Mouse (Mus musculus) ES-E14 (cell line): ENCODE results near the gene Fbxl5. TPM values are rescaled to one million over a fixed set of nuclear protein-coding genes. Genes with fewer than 3 reads are reported as not detected.

Experiments
- DNase-seq: peaks from one replicate; pipeline ENCODE4 v3.0.0-alpha.2; 2013; ENCODE audit warnings: low read depth, low spot score
- H3K27ac ChIP-seq: 2 replicates; pipeline ENCODE4 v1.5.1; 2012; ENCODE audit warnings: low read depth, mild to moderate bottlenecking, low read length, moderate library complexity, mixed read lengths; ENCODE audit not compliant: poor library complexity, insufficient read depth, severe bottlenecking
- H3K36me3 ChIP-seq: 2 replicates; pipeline ENCODE4 v1.6.1; 2012; ENCODE audit warnings: mild to moderate bottlenecking, low read length, moderate library complexity, mixed read lengths; ENCODE audit not compliant: control insufficient read depth, poor library complexity, insufficient read depth, severe bottlenecking
- H3K4me1 ChIP-seq, 2 experiments: fragments of 150-350 bp in 1 of 2; sonication (generic) in 1 of 2; 2 replicates each; pipeline ENCODE4 v1.6.1; 2012; ENCODE audit warnings: low read length in 2 of 2, mild to moderate bottlenecking in 1 of 2, mixed read lengths in 1 of 2; ENCODE audit not compliant: control insufficient read depth in 2 of 2, insufficient read depth in 2 of 2, poor library complexity in 1 of 2
- H3K4me3 ChIP-seq, 2 experiments: fragments of 150-350 bp in 1 of 2; sonication (generic) in 1 of 2; 2 replicates each; pipeline ENCODE4 v1.5.1; 2012; ENCODE audit warnings: low read length in 2 of 2, low read depth in 1 of 2, mild to moderate bottlenecking in 1 of 2, mixed read lengths in 1 of 2; ENCODE audit not compliant: insufficient read depth in 1 of 2, poor library complexity in 1 of 2, severe bottlenecking in 1 of 2
- H3K9ac ChIP-seq: 2 replicates; pipeline ENCODE4 v1.6.1; 2012; ENCODE audit warnings: low read depth, mild to moderate bottlenecking, low read length, mixed read lengths; ENCODE audit not compliant: poor library complexity, insufficient read depth, severe bottlenecking
- H3K9me3 ChIP-seq: fragments of 150-350 bp; sonication (generic); 2 replicates; pipeline ENCODE4 v1.6.1; 2012; ENCODE audit warnings: low read depth, mild to moderate bottlenecking, low read length; ENCODE audit not compliant: control insufficient read depth, insufficient read depth
- CHD2 ChIP-seq: IDR thresholded peaks from 2 replicates; pipeline ENCODE4 v1.6.1; 2014; ENCODE audit warnings: mild to moderate bottlenecking, low read depth, low read length, inconsistent platforms
- HCFC1 ChIP-seq: IDR thresholded peaks from 2 replicates; pipeline ENCODE4 v1.6.1; 2012; ENCODE audit warnings: low read length, inconsistent platforms, borderline replicate concordance; ENCODE audit not compliant: insufficient read depth
- MAFK ChIP-seq: IDR thresholded peaks from 2 replicates; pipeline ENCODE4 v1.6.1; 2014; ENCODE audit warnings: mild to moderate bottlenecking, low read depth, low read length, inconsistent platforms; ENCODE audit not compliant: insufficient read depth
- ZC3H11A ChIP-seq: IDR thresholded peaks from 2 replicates; pipeline ENCODE4 v1.6.1; 2012; ENCODE audit warnings: low read depth, mild to moderate bottlenecking, inconsistent platforms, low read length, borderline replicate concordance
- ZNF384 ChIP-seq: IDR thresholded peaks from 2 replicates; pipeline ENCODE4 v1.6.1; 2012; ENCODE audit warnings: low read depth, low read length, inconsistent platforms
- in situ Hi-C, 2 experiments: fragments of 600-800 bp; cut with MboI; formaldehyde crosslinking; loops; one replicate each; pipeline ENCODE4 v1.15.1; 2025; ENCODE audit warnings: low sequenced_read_pairs in 2 of 2, inconsistent platforms in 1 of 2; ENCODE audit not compliant: unreplicated experiment in 2 of 2
- total RNA-seq: library from RNA; depleted of rRNA; stranded (reverse); fragments of 300-350 nt; gene quantifications from 2 replicates; pipeline ENCODE4 v1.2.3, GENCODE M21; 2012

Gene Fbxl5
- total RNA-seq, 1 experiment, result 46.9 TPM

- no peak overlapping the region for H3K9ac ChIP-seq
- H3K36me3 ChIP-seq, result no peaks in the 10 kb centered on the region; the same call in 1 of the 2 replicates
- in situ Hi-C loops, result loop anchor here in 1 of 2 experiments (5.0 kb wide), 1 partner anchor 51 kb away; no protein-coding TSS in a partner anchor
- H3K27ac ChIP-seq, result no peak overlapping the region
- DNase-seq, result no peak
- H3K4me1 ChIP-seq, result 0 out of 4 replicates have a peak, but pooled peaks cover 0 to 2% of the 10 kb centered on the region in 2 experiments
- H3K4me3 ChIP-seq, result no peak overlapping the region
- TF ChIP-seq MAFK (peak; percentile 56), HCFC1 (no peak), ZC3H11A (peak; percentile 72; the same call in 1 of the 2 replicates)
- peaks cover 9% of the 10 kb centered on the region for H3K9me3 ChIP-seq
Measured at GRCm38 (mm10) chr5:43841144-43842010, 19.9 kb upstream of the Fbxl5 start.

- H3K9ac ChIP-seq, result no peak overlapping the region
- DNase-seq, result no peak
- in situ Hi-C loops, result no loop called here
- no peak overlapping the region for H3K4me3 ChIP-seq
- TF ChIP-seq ZC3H11A (no peak), CHD2 (no peak), HCFC1 (no peak), MAFK (no peak), ZNF384 (no peak)
- no peaks in the 10 kb centered on the region; the same call in 1 of the 2 replicates for H3K36me3 ChIP-seq
- no peaks in the 10 kb centered on the region for H3K4me1 ChIP-seq
- peaks cover 14% of the 10 kb centered on the region for H3K9me3 ChIP-seq
- H3K27ac ChIP-seq, result no peak overlapping the region
Measured at GRCm38 (mm10) chr5:43837372-43837771, 15.9 kb upstream of the Fbxl5 start.

GRCm38 (mm10) chr5:43836590-43836989, 15.2 kb upstream of the Fbxl5 start:
- Histone ChIP-seq H3K27ac (no peak overlapping the region), H3K9me3 (peaks cover 14% of the 10 kb centered on the region), H3K4me1 (no peaks in the 10 kb centered on the region), H3K9ac (no peak overlapping the region), H3K36me3 (no peaks in the 10 kb centered on the region; the same call in 1 of the 2 replicates), H3K4me3 (no peak overlapping the region)
- no peak for DNase-seq
- TF ChIP-seq ZC3H11A (no peak), HCFC1 (no peak), MAFK (no peak), ZNF384 (no peak), CHD2 (no peak)
- in situ Hi-C loops, result no loop called here

- TF ChIP-seq ZC3H11A (no peak), MAFK (no peak), CHD2 (no peak), HCFC1 (no peak), ZNF384 (no peak)
- no peak overlapping the region for H3K27ac ChIP-seq
- H3K4me3 ChIP-seq, result no peak overlapping the region
- no peaks in the 10 kb centered on the region for H3K4me1 ChIP-seq
- H3K9me3 ChIP-seq, result peaks cover 11% of the 10 kb centered on the region
- DNase-seq, result no peak
- H3K36me3 ChIP-seq, result peaks cover 3% of the 10 kb centered on the region; the same call in 1 of the 2 replicates
- in situ Hi-C loops, result no loop called here
- no peak overlapping the region for H3K9ac ChIP-seq
Measured at GRCm38 (mm10) chr5:43827366-43827765, 5.9 kb upstream of the Fbxl5 start.
